Mouse (Mus musculus) Muller cell, postnatal 12 days (primary cell): ENCODE data around the gene Nr2f6.

Source experiments
- DNase-seq: peaks from one replicate; pipeline ENCODE4 v3.0.0-alpha.2; 2015; ENCODE audit errors: inconsistent ontology term

Nr2f6 gene

GRCm38 (mm10) chr8:71391696-71392095 is 9.9 kb upstream of the Nr2f6 start:
- DNase-seq = no peak

DNA sequence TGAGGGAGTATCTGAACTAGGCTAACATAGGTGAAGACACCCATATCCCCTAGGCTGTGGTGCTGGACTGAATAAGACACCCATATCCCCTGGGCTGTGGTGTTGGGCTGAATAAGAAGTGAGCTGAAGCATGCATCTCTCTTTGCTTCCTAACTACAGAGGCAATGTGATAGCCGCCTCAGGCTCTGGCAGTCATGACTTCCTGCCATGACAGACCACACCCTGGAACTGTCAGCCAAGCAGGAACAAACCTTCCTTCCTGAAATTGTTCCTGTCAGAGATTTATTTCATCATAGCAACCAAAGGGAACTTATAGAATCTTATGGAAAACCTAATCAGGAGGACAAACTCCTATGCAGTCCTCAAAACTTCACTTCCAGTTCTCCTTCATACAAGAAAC is 6.5 kb upstream of the Nr2f6 start:
- DNase-seq = no peak

DNA sequence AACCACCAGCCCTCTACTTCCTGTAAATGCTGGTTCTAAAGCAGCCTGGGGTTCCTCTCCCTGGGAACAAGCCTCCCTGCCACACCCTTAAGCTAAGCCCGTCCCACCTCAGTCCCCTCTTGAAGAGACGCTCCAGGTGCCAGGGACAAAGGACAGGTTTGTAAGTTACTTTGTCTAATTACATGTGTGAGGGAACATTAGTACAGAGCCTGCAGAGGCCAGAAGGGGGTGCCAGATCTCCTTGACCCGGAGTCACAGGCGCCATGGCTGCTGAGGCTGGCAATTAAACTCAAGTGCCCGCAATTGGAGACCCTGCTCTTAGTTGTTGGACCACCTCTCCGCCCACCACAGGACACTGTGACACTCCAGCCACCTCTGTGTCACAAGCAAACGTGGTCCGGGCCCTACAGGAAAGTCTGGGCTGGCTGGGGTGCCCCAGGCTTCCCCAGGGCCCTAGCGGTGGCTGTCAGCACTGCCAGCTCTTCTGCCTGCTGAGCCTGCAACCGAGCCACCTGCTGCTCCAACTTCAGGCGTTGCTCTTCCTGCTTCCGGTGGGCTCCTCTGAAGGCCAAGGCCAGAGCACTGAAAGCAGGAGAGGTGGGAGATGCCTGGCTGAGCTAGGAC is 3.6 kb upstream of the Nr2f6 start:
- no peak for DNase-seq

GRCm38 (mm10) chr8:71383860-71384259 is 2.1 kb upstream of the Nr2f6 start:
- DNase-seq = no peak

DNA sequence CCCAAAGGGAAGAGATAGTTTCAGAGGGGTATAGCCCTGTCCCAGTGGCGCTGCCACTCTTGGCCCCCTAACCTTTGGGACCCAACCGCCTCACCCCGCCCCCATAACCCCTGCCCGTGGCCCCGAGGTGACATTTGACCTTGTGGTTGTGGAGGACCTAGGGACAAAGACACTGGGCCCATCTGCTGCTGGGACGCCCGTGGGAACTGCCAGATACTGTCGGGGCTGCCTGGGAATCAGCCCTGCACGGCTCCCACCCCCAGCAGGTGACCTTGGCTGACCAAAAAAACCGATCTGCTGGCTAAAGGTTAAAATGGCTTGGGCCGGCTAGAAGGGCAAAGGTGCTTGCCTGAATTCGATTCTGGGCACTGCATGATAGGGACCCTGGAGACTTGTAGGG is 1.6 kb upstream of the Nr2f6 start:
- DNase-seq = no peak

GRCm38 (mm10) chr8:71381971-71382961 is 506 bp upstream of the Nr2f6 start:
- peak; percentile 95 for DNase-seq

GRCm38 (mm10) chr8:71380178-71381171 is 1.3 kb downstream of the Nr2f6 start:
- peak; percentile 30 for DNase-seq

DNA sequence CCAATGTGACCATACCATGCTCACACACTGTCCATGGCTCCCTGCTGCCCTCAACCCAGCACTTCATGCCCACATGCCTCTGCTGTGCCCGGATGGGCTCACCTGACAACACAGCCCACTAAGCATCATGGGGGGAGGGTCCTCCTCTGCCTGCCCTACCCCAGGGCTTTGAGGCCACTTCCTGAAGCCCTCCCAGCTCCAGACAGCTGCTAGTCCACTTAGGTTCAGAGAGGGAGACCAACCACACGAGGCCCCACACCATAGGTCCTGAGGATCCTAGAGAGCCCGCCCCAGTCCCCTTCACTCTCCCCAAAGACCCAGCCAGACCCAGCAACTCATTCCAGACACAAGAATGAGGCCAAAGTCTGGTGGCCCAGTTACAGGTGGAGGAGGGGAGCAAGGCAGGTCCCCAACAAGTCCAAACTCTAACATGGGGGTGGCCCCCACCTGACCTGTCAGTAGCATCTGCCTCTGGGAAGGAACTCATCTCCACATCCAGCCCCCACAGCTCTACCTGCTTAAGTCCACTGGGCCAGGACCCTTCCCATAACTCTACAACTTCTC is 2.2 kb downstream of the Nr2f6 start:
- DNase-seq = peak; percentile 42

GRCm38 (mm10) chr8:71379008-71379407 is 2.8 kb downstream of the Nr2f6 start:
- no peak for DNase-seq

DNA sequence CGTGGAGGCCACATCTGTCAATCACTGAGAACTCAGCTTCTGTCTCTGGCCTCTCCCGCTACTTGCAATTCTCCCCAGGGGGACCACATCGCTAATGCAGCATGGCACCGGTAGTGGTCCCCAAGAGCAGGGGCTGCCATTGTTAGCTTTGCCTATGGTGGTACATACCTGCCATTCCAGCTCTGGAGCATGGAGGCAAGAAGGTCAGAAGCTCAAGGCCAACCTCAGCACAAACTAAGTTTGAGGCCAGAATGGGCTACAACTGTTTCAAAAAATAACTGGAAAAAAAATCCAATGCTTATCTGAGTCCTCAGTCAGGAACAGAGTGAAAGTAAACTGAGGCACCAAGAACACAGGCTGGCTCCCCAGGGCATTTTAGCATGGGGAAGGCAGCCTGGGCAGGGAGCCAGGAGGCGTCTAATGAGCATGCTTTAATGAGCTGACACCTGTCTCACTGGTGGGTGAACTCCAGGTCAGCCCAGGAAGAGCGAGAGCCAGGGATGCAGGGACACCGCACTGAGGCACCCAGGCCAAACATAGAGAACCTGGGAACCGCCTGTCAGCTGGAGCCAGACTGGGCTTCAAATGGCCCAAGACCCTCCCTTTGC is 5.2 kb downstream of the Nr2f6 start:
- DNase-seq = peak; percentile 34

DNA sequence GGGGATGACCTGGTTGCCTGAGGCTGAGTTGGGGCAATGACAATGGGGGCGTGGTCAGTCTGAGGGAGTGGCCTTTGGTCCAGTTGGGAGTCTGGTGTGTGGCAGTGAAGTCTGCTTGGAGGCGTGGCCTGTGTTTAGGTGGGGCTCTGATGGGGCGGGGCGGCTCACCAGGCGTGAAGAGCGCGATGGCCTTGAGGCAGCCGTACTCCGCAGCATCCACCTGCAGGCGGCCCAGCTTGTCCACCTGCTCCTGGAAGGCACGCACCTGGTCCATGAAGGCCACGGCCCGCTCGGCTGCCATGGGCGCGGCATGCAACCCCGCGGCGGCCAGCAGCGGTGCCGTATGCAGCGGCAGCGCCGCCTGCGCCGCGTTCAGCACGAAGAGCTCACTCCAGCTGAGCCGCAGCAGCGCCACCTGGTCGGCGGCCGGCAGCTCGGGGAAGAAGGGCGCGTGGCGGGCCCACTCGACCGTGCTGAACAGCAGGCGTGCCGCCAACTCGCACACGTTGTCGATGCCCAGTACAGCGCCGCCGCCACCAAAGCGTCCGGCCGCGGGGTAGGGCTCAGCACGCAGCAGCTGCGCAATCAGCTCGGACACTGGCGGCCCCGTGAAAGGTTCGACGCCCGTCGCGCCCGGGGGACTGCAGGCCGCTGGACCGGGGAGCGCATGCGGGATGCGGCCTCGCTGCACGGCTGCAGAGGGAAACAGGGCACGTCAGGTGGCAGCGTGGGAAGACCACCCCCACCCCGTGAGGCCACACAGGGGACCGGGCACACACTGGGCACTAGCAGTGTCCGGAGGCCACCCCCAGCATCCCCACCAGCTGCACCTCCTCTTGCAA is 6.0 kb downstream of the Nr2f6 start:
- DNase-seq = peak; percentile 73

DNA sequence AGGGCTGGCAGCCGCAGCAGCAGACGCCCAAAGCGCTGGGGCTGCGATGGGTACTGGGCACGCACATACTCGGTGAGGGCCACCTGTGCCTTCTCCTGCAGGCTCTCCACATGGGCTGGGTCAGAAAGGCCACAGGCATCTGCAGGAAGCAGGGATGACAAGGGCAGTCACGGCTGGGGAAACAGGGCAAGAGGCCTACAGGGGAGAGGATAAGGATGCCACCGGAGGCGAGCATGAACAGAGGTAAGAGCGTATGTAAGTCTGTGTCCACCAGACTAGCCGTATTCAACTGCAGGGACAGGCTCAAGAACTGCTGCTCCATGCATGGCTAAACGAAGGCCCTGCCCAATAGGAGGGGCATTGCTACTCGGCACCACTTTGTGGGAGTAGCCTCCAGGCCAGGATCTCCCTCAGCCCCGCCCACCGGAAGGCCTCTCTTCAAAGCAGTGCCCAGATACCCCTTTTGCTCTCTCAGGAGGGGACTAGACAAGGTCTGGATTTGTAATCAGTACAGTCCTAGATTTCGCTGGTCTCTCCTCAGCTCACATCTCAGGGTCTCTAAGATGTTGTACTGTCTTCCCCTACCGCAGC is 7.0 kb downstream of the Nr2f6 start:
- DNase-seq = peak; percentile 48

DNA sequence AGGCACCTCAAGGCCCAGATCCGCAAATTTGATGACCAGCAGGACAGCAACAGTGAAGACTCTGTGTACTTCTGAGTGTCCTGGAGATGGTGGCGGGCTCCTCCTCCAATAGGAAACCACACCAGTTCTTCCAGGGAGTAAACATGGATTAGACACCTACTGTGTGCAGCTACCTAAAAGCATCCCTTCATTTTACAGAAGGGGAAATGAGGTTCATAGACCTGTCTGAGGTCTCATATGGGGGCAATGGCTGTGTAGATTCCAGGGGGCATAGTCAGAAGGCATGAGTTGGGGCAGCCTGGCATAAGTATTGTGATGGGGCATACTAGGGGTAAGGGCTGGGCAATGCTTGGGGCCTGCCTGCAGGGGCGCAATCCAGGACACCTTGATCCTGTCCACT is 8.8 kb downstream of the Nr2f6 start:
- DNase-seq = no peak

- no peak for DNase-seq
Observed at GRCm38 (mm10) chr8:71372427-71372826, 9.3 kb downstream of the Nr2f6 start.

DNA sequence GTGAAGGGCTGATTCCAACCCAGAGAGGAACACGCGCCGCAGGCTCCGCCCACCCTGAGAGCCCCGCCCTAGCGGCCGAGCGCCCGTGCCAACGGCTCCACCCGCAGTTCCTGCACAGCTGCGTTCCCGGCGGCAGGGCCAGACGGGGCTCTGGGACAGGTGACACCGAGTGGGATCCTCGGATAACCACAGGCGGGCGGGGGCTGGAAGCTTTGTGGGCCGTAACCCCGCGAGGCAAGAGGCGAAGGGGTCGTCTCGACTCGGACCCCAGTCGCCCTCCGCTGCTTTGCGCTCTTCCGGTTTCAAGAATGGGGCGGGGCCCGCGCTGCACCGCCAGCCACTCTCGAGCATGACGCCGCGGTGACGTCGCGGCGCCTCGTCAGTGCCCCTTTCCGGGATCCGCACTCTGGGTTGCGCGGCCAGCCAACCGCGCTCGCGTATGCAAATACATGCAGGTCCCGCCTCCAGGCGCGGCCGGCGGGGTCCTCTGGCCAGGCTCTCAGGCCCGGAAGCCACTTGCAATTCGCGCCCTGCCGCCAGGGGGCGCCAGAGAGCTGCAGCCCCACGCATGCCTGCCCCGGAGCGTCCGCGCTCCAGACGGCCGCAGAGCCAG is 10.4 kb downstream of the Nr2f6 start, which contains the start of gene Ocel1:
Gene Ocel1, plus strand, starts transcription at position 63 of the 613 bp plus-strand sequence.
- peak; percentile 99 for DNase-seq

- peak; percentile 30 for DNase-seq
Observed at GRCm38 (mm10) chr8:71370711-71371235, 11.0 kb downstream of the Nr2f6 start.

- DNase-seq = no peak
Observed at GRCm38 (mm10) chr8:71369040-71369718, 12.6 kb downstream of the Nr2f6 start.

GRCm38 (mm10) chr8:71368366-71368765 is 13.4 kb downstream of the Nr2f6 start:
- DNase-seq = no peak
